Mouse (Mus musculus) gastrocnemius, adult 2 months (tissue): ENCODE results near the gene Ldhal6b. TPM values are rescaled to one million over a fixed set of nuclear protein-coding genes. Genes with fewer than 3 reads are reported as not detected.
A peak's percentile ranks its signal among the peaks of the same experiment; 100 is the strongest.

Source experiments
- DNase-seq: peaks from one replicate; pipeline ENCODE4 v3.0.0; 2022
- H3K27ac ChIP-seq: fragments of 200-600 bp; 2 replicates; pipeline ENCODE4 v1.8.1; 2022; ENCODE audit warnings: mild to moderate bottlenecking
- H3K4me3 ChIP-seq: fragments of 200-600 bp; 2 replicates; pipeline ENCODE4 v1.8.1; 2022; ENCODE audit warnings: mild to moderate bottlenecking, moderate library complexity
- CTCF ChIP-seq: fragments of 200-600 bp; IDR thresholded peaks from 2 replicates; pipeline ENCODE4 v1.8.1; 2022; ENCODE audit warnings: antibody characterized with exemption, mild to moderate bottlenecking, moderate library complexity
- intact Hi-C: fragments of 180-260 bp; cut with DNase I; formaldehyde crosslinking; loops from one replicate; pipeline ENCODE4 v1.15.1; 2025
- total RNA-seq, 2 experiments: library from RNA; stranded (reverse); gene quantifications; 2 replicates each; pipeline ENCODE4 v1.2.3; 2021

Ldhal6b gene
- total RNA-seq, 2 experiments from 2014 or later, result 0.56 to 0.99 TPM

DNA sequence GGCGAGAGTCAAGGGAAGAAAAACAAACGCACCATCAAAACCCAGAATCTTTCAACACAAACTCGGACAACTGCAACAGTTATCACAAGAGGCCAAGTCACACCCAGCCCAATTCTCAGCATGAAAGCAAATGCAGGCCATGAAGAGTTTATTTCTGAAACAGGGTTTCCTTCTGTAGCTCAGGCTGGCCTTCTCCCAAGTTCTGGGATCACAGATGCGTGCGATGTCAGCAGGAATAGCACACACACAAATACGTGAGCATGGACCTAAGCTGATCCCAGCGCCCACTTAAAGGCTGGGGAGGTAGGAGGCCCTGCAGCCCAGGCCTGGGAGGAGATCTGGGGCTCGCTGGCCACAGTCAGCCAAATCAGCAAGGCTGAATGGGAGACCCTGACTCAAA, 5.6 kb upstream of the Ldhal6b start:
- no peak for TF ChIP-seq CTCF
- DNase-seq, result peak; percentile 57
- peak overlapping the region; percentile 31; the same call in 1 of the 2 replicates for H3K27ac ChIP-seq
- H3K4me3 ChIP-seq, result no peak overlapping the region
- intact Hi-C loops, result no loop called here

DNA sequence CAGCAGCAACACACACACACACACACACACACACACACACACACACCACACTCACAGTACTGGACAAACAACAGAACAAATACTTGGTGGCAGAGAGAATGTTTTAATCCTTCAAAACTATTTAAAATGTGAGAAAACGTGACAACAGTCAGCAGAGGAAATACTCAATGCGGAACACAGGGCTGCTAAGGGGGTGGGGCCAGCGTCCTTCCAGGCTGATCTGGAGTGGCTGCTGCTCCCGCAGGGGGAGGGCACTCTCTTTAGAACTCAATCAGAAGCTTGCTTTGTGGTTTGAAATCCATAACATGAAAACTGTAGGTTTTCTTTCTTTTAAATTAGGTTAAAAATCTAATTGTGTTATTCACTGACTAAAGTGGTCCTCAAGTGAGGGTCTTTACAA, 3.3 kb upstream of the Ldhal6b start:
- no peak for TF ChIP-seq CTCF
- H3K4me3 ChIP-seq, result no peak overlapping the region
- intact Hi-C loops, result no loop called here
- DNase-seq, result no peak
- no peak overlapping the region for H3K27ac ChIP-seq

DNA sequence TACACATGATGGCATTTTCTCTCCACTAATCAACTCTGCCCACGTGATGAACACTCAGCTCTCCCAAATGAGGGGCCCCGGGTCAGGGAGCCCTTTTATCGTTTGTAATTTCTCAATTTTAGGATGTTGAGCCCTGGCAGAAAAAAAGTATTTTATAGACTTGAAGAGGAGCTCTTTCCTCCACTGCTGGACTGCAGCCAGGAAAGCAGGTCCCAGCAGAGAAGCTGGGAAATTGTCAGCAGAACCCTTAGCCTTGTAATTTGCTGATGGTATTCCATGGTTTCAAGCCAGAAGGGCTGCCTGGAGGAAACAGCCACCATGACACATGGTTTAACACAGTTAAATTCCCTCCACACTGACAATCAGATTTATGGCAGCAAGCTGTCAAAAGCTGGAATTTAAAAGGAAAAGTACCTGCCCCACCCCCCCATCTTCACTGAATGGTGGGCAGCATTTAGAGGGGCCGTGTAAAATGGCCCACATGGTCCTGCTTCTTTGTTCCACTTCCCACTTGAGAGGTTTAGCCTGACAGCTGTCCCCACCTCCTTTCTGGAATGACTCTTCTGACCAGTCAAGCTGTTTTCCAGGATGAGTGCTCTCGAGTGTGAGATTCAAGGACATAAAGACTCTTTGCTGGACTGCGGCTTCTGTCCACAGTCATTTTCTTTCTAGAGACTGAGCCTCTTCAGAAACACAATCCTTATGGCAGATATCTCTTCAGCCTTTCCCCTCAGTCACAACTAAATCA, 1.4 kb upstream of the Ldhal6b start:
- DNase-seq, result no peak
- intact Hi-C loops, result no loop called here
- H3K27ac ChIP-seq, result no peak overlapping the region

DNA sequence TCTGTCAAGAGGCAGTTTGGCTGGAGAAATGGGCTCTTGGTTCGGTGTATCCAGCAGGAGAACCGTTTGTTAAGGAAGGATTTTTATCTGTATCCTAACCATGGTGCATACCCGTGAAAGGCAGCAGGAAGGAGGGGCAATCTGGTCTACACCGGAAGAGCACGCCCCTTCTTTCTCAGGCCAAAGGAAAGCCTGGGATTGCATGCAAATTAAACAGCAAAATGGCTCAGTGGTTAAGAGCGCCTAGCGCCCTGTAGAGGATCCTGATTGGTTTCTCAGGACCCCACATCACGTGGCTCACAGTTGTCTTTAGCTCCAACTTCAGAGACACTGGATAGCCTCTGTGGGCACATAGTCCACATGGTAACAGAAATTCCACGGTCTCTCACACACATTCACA, 489 bp upstream of the Ldhal6b start:
- intact Hi-C loops, result no loop called here
- H3K4me3 ChIP-seq, result no peak overlapping the region
- no peak for TF ChIP-seq CTCF
- no peak for DNase-seq
- H3K27ac ChIP-seq, result no peak overlapping the region

More for the DNA sequence above, 1.4 kb upstream of the Ldhal6b start:
- no peak for TF ChIP-seq CTCF
- H3K4me3 ChIP-seq, result no peak overlapping the region

DNA sequence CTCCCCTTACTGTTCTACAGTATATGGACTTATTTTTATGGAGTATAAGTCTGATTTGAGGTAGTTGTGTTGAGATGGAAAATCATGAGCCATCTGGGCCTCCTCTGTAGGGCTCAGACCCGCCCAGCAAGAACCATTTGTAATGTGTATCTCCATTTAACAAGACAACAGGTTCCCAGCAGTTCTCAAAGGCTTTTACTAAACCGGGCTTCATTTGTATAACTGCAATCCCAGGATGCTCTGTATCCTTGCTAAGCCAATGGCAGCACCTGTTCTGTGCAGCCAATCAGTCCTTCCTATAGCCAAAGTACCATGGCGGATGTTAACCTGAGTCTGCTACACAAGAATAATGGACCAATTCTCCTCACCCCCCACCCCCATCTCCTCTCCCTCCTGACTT, 2.0 kb downstream of the Ldhal6b start:
- DNase-seq, result no peak
- intact Hi-C loops, result no loop called here
- no peak for TF ChIP-seq CTCF
- Histone ChIP-seq H3K27ac (no peak overlapping the region), H3K4me3 (no peak overlapping the region)

DNA sequence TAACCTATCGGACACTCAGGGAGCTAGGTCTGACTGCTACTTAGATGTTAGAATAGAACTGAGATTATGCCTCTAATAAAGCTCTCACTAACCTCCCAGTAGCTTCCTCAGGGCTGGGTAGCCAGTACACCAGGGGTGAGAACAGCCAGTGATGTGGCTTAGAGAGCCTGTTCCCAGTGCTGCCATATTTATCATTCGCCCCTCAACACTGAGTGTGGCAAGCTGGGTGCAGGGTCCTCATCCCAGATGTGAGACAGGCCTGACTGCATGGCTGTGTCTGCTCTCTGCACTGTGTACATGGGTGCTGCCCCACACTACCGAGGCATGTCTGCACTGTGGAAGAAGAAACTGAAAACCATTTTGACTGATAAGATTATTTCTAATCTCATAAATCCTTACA, 4.5 kb downstream of the Ldhal6b start:
- DNase-seq, result no peak
- no peak for TF ChIP-seq CTCF
- H3K27ac ChIP-seq, result no peak overlapping the region
- no peak overlapping the region for H3K4me3 ChIP-seq
- intact Hi-C loops, result no loop called here

DNA sequence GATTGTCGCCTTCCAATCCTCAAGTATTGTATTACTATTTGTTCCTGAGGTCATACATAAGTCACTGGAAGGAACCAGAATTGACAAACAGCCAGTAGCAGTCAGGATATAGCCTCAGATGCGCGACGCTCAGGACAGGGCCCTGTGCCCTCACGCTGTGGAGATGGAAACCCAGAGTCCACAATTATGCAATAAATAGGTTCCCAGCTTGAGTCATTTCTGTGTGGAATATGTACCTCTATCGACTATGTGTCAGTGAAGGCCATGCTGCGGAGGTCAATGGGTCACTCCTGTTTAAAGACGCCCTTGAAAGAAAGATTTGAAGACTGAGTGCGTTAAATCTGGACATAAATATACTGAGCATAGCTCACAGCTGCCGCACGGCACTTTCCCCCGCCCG, 5.2 kb downstream of the Ldhal6b start:
- intact Hi-C loops, result no loop called here
- H3K4me3 ChIP-seq, result no peak overlapping the region
- no peak for TF ChIP-seq CTCF
- no peak overlapping the region for H3K27ac ChIP-seq
- no peak for DNase-seq

DNA sequence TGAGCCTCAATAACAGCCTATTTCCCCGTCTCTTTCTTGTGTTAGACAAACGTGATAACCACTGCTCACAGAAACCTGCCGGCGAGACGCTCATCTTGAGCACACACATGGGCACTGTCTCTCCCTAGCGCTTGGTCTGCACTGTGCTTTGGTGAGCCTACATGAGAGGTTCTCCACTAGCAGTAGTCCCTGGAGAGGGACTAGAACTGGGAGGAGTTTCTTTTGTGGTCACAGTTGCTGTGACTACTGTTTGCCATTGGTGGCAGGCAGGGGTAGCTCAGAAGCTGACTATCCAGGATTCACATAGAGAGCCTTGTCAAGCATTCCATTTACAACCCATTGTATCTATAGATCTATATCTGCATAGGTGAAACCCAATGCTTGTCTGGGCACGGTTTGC, 5.8 kb downstream of the Ldhal6b start:
- Histone ChIP-seq H3K27ac (no peak overlapping the region), H3K4me3 (no peak overlapping the region)
- intact Hi-C loops, result no loop called here
- no peak for DNase-seq
- no peak for TF ChIP-seq CTCF

DNA sequence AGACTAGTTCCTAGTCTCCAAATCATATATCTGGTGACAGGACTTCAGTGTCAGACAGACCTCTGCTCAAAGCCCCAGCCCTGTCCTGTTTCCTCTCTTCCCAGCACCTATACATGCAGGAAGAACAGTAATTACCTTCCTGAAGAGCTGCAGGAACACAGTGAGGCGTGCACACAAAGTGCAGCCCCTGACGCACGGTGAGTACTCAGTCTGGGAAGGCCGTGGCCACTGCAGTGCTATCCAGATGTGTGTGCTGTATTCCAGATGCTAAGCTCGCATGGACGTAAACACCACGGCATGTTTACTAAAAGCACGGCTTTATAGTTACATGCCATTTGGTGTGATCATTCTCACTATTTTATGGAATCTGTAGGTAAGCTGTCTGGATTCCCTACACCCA, 6.3 kb downstream of the Ldhal6b start:
- no peak for DNase-seq
- Histone ChIP-seq H3K4me3 (no peak overlapping the region), H3K27ac (no peak overlapping the region)
- intact Hi-C loops, result no loop called here
- no peak for TF ChIP-seq CTCF

DNA sequence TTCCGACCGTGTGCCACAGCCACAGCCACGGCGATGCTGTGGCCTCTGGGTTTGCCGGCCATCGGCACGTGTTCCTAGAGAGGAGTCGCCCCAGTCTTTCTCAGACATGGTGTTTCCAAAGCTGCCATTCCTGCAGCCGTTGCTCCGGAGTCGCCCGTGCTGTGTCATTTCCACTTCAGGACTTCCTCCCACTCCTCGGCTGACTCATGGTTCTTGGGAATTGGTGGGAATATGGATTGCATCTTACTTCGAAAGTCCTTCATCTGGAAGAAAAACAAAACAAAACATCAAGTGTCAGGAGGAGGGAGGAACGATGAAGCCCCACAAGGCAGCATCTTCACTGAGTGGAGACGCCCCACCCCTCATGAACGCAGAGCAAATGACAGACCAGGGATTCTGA, 7.4 kb downstream of the Ldhal6b start:
- H3K27ac ChIP-seq, result no peak overlapping the region
- no peak for DNase-seq
- intact Hi-C loops, result no loop called here
- no peak for TF ChIP-seq CTCF
- H3K4me3 ChIP-seq, result no peak overlapping the region

DNA sequence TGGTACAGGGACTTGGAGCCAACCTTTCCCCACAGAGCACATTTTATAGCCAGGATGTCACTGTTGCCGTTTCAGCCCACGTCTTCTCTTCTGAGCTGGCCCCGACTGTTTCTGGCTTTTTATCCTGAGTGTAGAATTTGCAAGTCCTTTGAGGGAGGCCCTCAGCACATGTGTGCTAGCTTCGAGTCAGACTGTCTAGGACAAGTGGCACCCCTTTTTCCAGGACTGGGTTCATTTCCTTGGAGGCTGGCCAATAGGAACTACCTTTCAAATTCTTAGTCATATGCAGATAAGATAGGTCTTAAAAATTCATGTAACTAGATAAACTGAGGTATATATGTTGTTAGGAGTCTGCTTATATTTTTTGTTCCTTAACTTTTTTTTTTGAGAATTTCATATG, 8.2 kb downstream of the Ldhal6b start:
- intact Hi-C loops, result no loop called here
- no peak for TF ChIP-seq CTCF

DNA sequence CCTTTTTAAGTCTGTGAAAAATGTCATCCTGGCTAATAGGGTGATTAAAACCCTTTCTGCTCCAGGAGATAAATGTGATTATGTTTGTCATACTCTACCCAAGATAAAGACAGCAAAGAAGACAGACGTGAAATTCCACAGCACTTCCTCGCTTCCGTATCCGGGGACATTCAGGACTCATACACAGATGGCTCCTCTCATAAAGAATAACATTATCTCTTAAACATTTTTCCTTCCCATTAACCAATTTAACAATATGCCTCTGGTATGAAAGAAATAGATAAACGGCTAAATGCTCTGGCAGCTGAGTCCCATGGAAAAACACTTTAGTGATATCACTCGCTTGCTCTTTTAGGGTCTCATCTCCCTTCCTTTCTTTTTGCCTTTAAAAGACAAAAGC, 11.5 kb downstream of the Ldhal6b start:
- no peak overlapping the region for H3K4me3 ChIP-seq

More for the DNA sequence above, 8.2 kb downstream of the Ldhal6b start:
- H3K27ac ChIP-seq, result no peak overlapping the region
- DNase-seq, result no peak
- no peak overlapping the region for H3K4me3 ChIP-seq

DNA sequence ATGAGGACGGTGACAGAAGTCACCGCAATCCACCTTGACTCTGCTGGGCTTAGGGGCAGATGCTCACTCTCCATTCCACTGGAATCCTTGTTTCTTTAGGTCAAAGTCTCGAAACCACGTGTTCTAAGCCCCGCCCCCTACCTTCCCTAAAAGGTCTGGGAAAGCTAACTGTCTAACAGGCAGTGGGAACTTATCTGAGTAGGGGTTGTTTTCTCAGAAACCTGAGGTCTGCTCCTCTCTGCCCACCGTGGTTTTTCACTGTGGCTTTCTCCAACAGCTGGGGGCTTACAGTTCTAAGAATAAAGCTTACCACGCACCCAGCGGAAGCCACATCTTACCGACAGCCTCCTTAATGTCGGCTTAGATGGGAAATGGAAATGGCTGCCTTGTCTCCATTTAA, 12.0 kb downstream of the Ldhal6b start:
- no peak overlapping the region for H3K27ac ChIP-seq
- no peak for DNase-seq
- no peak overlapping the region for H3K4me3 ChIP-seq
- intact Hi-C loops, result no loop called here
- no peak for TF ChIP-seq CTCF

More for the DNA sequence above, 11.5 kb downstream of the Ldhal6b start:
- intact Hi-C loops, result no loop called here
- TF ChIP-seq CTCF, result no peak
- H3K27ac ChIP-seq, result no peak overlapping the region
- no peak for DNase-seq

DNA sequence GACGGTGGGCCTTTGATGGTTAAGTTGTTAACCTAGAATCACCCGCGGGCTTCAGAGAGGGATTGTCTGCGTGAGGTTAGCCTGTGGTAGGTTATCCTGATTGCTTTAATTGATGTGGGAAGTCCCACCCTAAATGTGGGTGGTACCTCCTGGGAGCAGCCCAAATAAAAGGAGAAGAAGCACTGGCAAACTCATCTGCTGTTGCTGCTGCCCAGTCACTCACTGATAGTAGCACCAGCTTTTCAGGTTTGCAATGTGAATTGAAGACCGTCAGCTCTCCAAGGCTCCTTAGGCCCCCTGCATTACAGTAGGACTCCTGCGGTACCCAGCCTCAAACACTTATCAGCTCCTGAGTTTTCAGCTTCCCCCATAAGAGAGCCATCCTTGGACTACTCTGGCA, 14.7 kb downstream of the Ldhal6b start:
- no peak overlapping the region for H3K27ac ChIP-seq
- intact Hi-C loops, result no loop called here
- TF ChIP-seq CTCF, result no peak
- DNase-seq, result no peak
- H3K4me3 ChIP-seq, result no peak overlapping the region
